Mouse (Mus musculus): ENCODE data around the gene Kmt5b.

- TF ChIP-seq CTCF (IDR thresholded peaks at IDR 0.05; ENCODE audit: low read depth, low read length): no peak
- no peak for TF ChIP-seq POLR2A (IDR thresholded peaks at IDR 0.05; ENCODE audit: borderline replicate concordance, low read depth, low read length)
Observed at GRCm38 (mm10) chr19:3814461-3814860, 47.2 kb downstream of the Kmt5b start.
